Mouse (Mus musculus): ENCODE data around the gene RPS10-NUDT3. TPM values are rescaled to one million over a fixed set of nuclear protein-coding genes. Genes with fewer than 3 reads are reported as not detected.

Gene RPS10-NUDT3
- polyA plus RNA-seq, 1 experiment from 2014 or later: not detected

DNA sequence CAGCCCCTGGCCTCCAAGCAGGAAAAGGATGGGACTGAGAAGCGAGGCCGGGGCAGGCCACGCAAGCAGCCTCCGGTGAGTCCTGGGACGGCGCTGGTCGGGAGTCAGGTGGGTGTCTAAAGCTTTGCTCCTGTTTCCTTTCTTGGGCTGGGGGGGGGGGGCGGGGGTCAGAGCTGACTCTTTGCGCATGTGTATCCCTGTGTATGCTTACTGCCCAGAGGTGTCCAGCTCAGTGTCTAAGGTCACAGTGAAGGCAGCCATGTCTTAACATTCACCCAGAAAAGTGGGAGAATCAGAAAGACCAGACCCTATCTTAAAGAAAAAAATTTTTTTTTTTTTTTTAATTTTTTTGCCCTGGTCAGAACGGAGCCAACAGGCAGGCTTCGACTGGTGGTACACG, 75.4 kb downstream of the RPS10-NUDT3 start:
- H3K4me3 ChIP-seq (ENCODE audit: low read depth, low read length): no peak overlapping the region
- peaks cover 16% of the 10 kb centered on the region; the same call in 1 of the 2 replicates for H3K36me3 ChIP-seq (ENCODE audit: control insufficient read depth, insufficient read depth, low read length)
- H3K9ac ChIP-seq (ENCODE audit: low read length): no peak overlapping the region
- no peak for DNase-seq (ENCODE audit: low spot score)
- no peak for ATAC-seq (ENCODE audit: insufficient number of reproducible peaks, low FRiP score, low TSS enrichment, low read depth)
- H3K9me3 ChIP-seq (ENCODE audit: control insufficient read depth, low read length): no peaks in the 10 kb centered on the region
- WGBS: 67% methylated on average over 12 of the region's 12 CpGs
- no peaks in the 10 kb centered on the region for H3K27me3 ChIP-seq (ENCODE audit: control insufficient read depth, insufficient read depth, low read length)
- no peak overlapping the region for H3K27ac ChIP-seq (replicated peaks; ENCODE audit: low read depth, low read length)
- H3K4me2 ChIP-seq (ENCODE audit: low read depth, severe bottlenecking): peak overlapping the region; percentile 96; the same call in 1 of the 2 replicates
- H3K4me1 ChIP-seq (ENCODE audit: control insufficient read depth, insufficient read depth, low read length): peaks cover 22% of the 10 kb centered on the region

DNA sequence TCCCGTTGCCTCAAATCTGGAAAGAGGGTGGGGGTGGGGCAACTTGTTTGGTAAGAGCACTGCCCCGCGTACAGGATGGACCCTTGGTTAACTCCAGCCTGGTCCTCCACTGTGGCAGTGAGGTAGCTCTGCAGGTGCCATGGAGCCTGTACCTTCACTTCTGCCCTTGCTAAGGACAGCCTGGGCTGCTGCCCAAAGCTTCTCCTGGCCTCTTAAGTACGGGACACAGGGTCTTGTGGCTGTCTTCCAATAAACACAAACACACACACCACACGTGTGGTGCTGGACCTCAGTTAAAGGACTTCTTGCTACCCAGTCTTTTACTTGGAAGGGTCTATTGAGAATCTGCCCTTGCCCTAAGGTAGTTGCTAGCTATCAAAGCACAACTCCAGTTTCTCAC, 76.2 kb downstream of the RPS10-NUDT3 start:
- no peaks in the 10 kb centered on the region for H3K9me3 ChIP-seq (ENCODE audit: control insufficient read depth, low read length)
- ATAC-seq (ENCODE audit: insufficient number of reproducible peaks, low FRiP score, low TSS enrichment, low read depth) (no peak), DNase-seq (ENCODE audit: low spot score) (no peak)
- H3K4me1 ChIP-seq (ENCODE audit: control insufficient read depth, insufficient read depth, low read length): peaks cover 19% of the 10 kb centered on the region
- H3K9ac ChIP-seq (ENCODE audit: low read length): peak overlapping the region; percentile 13; the same call in 1 of the 2 replicates
- no peak overlapping the region for H3K27ac ChIP-seq (replicated peaks; ENCODE audit: low read depth, low read length)
- H3K27me3 ChIP-seq (ENCODE audit: control insufficient read depth, insufficient read depth, low read length): no peaks in the 10 kb centered on the region
- H3K36me3 ChIP-seq (ENCODE audit: control insufficient read depth, insufficient read depth, low read length): peaks cover 16% of the 10 kb centered on the region; the same call in 1 of the 2 replicates
- H3K4me2 ChIP-seq (ENCODE audit: low read depth, severe bottlenecking): peak overlapping the region; percentile 96
- H3K4me3 ChIP-seq (ENCODE audit: low read depth, low read length): peak overlapping the region; percentile 78
- 2% methylated on average over 5 of the region's 5 CpGs for WGBS

GRCm38 (mm10) chr17:27557927-27558661, 76.9 kb downstream of the RPS10-NUDT3 start:
- DNase-seq (ENCODE audit: low spot score) (peak; percentile 49), ATAC-seq (ENCODE audit: insufficient number of reproducible peaks, low FRiP score, low TSS enrichment, low read depth) (no peak)
- Histone ChIP-seq H3K4me1 (ENCODE audit: control insufficient read depth, insufficient read depth, low read length) (peaks cover 19% of the 10 kb centered on the region), H3K9ac (ENCODE audit: low read length) (peak overlapping the region; percentile 93), H3K27me3 (ENCODE audit: control insufficient read depth, insufficient read depth, low read length) (no peaks in the 10 kb centered on the region), H3K9me3 (ENCODE audit: control insufficient read depth, low read length) (no peaks in the 10 kb centered on the region), H3K4me3 (ENCODE audit: low read depth, low read length) (peak overlapping the region; percentile 78), H3K27ac (replicated peaks; ENCODE audit: low read depth, low read length) (peak overlapping the region; percentile 99), H3K4me2 (ENCODE audit: low read depth, severe bottlenecking) (peak overlapping the region; percentile 96), H3K36me3 (ENCODE audit: control insufficient read depth, insufficient read depth, low read length) (peaks cover 14% of the 10 kb centered on the region; the same call in 1 of the 2 replicates)
- under 1% methylated on average over 14 of the region's 14 CpGs for WGBS

DNA sequence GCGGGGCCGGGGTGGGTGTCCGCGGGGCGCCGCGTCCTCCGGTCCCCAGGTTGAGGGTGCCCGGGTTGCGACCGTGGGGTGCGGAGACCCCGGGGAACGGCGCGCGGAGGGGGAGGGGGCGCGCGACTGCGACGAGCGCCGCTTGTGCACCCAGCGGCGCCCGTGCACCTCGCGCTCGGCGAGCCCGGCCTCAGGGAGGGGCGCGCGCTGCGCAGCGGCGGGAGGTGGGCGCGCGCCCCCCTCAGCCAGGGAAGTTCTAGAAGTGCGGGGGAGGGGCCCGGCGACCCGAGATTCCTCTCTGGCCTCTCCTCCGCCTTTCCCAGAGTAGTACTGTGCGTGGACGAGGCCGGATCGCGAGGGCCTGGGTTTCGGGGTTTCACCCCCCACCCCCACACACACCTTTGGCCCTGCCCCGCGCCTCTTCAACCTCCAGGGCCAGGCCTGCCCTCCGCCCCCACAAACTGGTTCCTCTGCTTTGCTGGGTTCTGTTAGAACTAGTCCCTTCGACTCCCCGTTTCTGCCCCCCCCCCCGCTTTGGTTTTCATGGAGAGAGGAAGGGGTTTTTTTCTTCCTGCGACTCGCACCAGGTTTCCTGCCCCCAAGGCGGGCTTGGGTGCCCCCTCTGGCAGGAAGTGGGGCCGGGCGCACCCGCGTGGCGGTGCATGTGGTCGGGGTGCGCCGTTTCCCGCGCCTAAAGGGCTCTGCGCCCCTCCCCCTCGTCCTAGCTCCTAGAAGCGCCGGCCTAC, 77.7 kb downstream of the RPS10-NUDT3 start:
- Histone ChIP-seq H3K4me1 (ENCODE audit: control insufficient read depth, insufficient read depth, low read length) (peaks cover 19% of the 10 kb centered on the region), H3K27ac (replicated peaks; ENCODE audit: low read depth, low read length) (peak overlapping the region; percentile 99), H3K4me3 (ENCODE audit: low read depth, low read length) (peak overlapping the region; percentile 78), H3K9me3 (ENCODE audit: control insufficient read depth, low read length) (no peaks in the 10 kb centered on the region), H3K9ac (ENCODE audit: low read length) (peak overlapping the region; percentile 93), H3K36me3 (ENCODE audit: control insufficient read depth, insufficient read depth, low read length) (peaks cover 14% of the 10 kb centered on the region; the same call in 1 of the 2 replicates), H3K27me3 (ENCODE audit: control insufficient read depth, insufficient read depth, low read length) (no peaks in the 10 kb centered on the region), H3K4me2 (ENCODE audit: low read depth, severe bottlenecking) (peak overlapping the region; percentile 96)
- ATAC-seq (ENCODE audit: insufficient number of reproducible peaks, low FRiP score, low TSS enrichment, low read depth) (no peak), DNase-seq (ENCODE audit: low spot score) (peak; percentile 84)
- under 1% methylated on average over 61 of the region's 75 CpGs for WGBS

DNA sequence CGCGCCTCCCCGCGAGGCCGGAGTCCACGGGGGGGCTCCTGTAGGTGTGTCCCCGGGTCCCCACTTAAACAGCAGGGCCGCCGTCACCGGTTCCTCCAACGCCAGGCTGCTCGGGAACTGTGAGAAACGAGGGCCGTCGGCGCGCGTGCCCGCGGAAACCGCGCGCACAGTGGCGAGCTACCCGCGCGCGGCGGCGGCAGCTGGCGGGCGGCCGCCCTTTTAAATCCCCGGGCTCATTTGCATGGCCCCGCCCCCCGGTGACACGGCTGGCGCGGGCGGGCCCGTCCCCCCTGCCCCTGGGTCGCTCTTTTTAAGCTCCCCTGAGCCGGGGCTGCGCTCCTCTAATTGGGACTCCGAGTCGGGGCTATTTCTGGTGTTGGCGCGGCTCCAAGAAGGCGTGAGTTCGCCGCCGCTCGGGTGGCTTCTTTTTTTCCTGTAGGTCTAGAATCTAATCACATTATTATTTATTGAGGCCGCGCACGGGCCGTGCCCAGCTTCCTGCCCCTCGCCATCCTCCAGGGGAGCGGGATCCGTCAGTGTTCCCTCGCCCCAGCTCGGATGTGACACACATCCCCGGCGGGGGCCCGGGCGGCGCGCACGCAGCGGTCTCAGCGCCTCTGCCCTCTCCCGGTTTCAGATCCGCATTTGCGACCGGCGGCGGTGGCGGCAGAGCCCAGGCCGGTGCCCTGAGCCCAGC, 78.6 kb downstream of the RPS10-NUDT3 start, which contains the start of gene Hmga1:
Gene Hmga1, plus strand, starts transcription at position 183 of the 697 bp plus-strand sequence.
- H3K27ac ChIP-seq (replicated peaks; ENCODE audit: low read depth, low read length): peak within 1 kb of the TSS; percentile 99
- H3K4me1 ChIP-seq (ENCODE audit: control insufficient read depth, insufficient read depth, low read length): peaks cover 16% of the 10 kb centered on the region
- WGBS: under 1% methylated on average over 79 of the region's 79 CpGs
- peak; percentile 62 for ATAC-seq (ENCODE audit: insufficient number of reproducible peaks, low FRiP score, low TSS enrichment, low read depth)
- H3K9ac ChIP-seq (ENCODE audit: low read length): peak within 1 kb of the TSS; percentile 93
- no peaks in the 10 kb centered on the region for H3K9me3 ChIP-seq (ENCODE audit: control insufficient read depth, low read length)
- peak within 1 kb of the TSS; percentile 78 for H3K4me3 ChIP-seq (ENCODE audit: low read depth, low read length)
- H3K36me3 ChIP-seq (ENCODE audit: control insufficient read depth, insufficient read depth, low read length): peaks cover 7% of the 10 kb centered on the region; the same call in 1 of the 2 replicates
- peak; percentile 95 for DNase-seq (ENCODE audit: low spot score)
- H3K27me3 ChIP-seq (ENCODE audit: control insufficient read depth, insufficient read depth, low read length): no peaks in the 10 kb centered on the region
- peak within 1 kb of the TSS; percentile 96 for H3K4me2 ChIP-seq (ENCODE audit: low read depth, severe bottlenecking)

GRCm38 (mm10) chr17:27555512-27556172, 79.4 kb downstream of the RPS10-NUDT3 start:
- WGBS: under 1% methylated on average over 44 of the region's 55 CpGs
- Histone ChIP-seq H3K27me3 (ENCODE audit: control insufficient read depth, insufficient read depth, low read length) (no peaks in the 10 kb centered on the region), H3K27ac (replicated peaks; ENCODE audit: low read depth, low read length) (peak overlapping the region; percentile 99), H3K4me1 (ENCODE audit: control insufficient read depth, insufficient read depth, low read length) (peaks cover 14% of the 10 kb centered on the region), H3K36me3 (ENCODE audit: control insufficient read depth, insufficient read depth, low read length) (peaks cover 3% of the 10 kb centered on the region; the same call in 1 of the 2 replicates), H3K4me3 (ENCODE audit: low read depth, low read length) (peak overlapping the region; percentile 78), H3K9ac (ENCODE audit: low read length) (peak overlapping the region; percentile 93), H3K9me3 (ENCODE audit: control insufficient read depth, low read length) (no peaks in the 10 kb centered on the region), H3K4me2 (ENCODE audit: low read depth, severe bottlenecking) (peak overlapping the region; percentile 96)
- ATAC-seq (ENCODE audit: insufficient number of reproducible peaks, low FRiP score, low TSS enrichment, low read depth) (peak; percentile 59), DNase-seq (ENCODE audit: low spot score) (peak; percentile 94)

DNA sequence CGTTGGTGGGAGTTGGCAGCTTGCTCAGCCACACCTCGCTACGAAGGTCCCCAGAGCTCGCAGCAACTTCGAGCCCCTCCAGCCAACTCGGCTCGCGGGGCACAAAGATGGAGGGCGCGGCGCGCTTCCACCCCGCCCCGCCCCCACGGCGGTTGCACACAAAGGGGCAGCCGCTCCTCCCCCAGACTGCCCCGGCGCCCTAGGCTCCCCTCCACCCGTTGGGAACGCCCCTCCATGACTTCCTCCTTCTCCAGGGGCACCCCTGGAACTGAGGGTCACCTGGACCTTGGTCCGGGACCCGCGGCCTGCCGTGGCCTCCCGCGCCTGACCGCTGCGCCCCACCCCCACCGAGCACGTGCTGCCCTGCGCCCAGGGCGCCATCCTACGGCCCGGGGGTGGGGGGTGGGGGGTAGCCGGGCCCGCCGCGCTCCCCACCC, 79.9 kb downstream of the RPS10-NUDT3 start:
- H3K4me1 ChIP-seq (ENCODE audit: control insufficient read depth, insufficient read depth, low read length): peaks cover 13% of the 10 kb centered on the region

More for the DNA sequence above, 79.9 kb downstream of the RPS10-NUDT3 start:
- H3K27me3 ChIP-seq (ENCODE audit: control insufficient read depth, insufficient read depth, low read length): no peaks in the 10 kb centered on the region
- peak overlapping the region; percentile 93 for H3K9ac ChIP-seq (ENCODE audit: low read length)
- ATAC-seq (ENCODE audit: insufficient number of reproducible peaks, low FRiP score, low TSS enrichment, low read depth): peak; percentile 48
- no peaks in the 10 kb centered on the region for H3K9me3 ChIP-seq (ENCODE audit: control insufficient read depth, low read length)
- peak overlapping the region; percentile 96 for H3K4me2 ChIP-seq (ENCODE audit: low read depth, severe bottlenecking)
- peak; percentile 94 for DNase-seq (ENCODE audit: low spot score)
- H3K4me3 ChIP-seq (ENCODE audit: low read depth, low read length): peak overlapping the region; percentile 78
- peak overlapping the region; percentile 99 for H3K27ac ChIP-seq (replicated peaks; ENCODE audit: low read depth, low read length)
- WGBS: under 1% methylated on average over 32 of the region's 39 CpGs
- H3K36me3 ChIP-seq (ENCODE audit: control insufficient read depth, insufficient read depth, low read length): 0 out of 2 replicates have a peak, but pooled peaks cover 2% of the 10 kb centered on the region

Data from limb, embryonic 11.5 days (tissue).